Mouse (Mus musculus): ENCODE measurements around the gene Slc25a10. TPM values are rescaled to one million over a fixed set of nuclear protein-coding genes. Genes with fewer than 3 reads are reported as not detected.

Gene Slc25a10
- polyA plus RNA-seq, 1 experiment: 68.3 TPM

DNA sequence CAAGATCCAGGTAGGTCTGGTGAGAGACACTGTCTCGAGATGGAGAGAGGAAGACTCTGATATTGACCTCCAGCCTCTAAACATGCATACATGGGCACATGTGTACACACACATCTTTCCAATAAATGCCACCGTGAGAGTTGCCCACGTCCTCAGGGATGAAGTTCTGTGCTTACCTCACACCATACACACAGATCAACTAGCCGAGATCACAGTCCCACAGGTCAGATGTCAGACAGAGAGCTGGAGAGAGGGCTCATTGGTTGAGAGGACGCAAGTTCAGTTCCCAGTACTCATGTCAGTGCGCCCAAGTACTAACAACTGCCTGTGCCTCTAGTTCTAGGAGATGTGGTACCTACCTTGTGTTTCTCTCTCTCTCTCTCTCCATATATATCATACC is 9.4 kb downstream of the Slc25a10 start:
- Histone ChIP-seq H3K4me1 (ENCODE audit: control insufficient read depth, insufficient read depth, low read length) (no peaks in the 10 kb centered on the region), H3K4me3 (ENCODE audit: control insufficient read depth, low read depth, low read length) (no peak overlapping the region), H3K27ac (ENCODE audit: control insufficient read depth, insufficient read depth, low read depth, low read length) (no peak overlapping the region), H3K36me3 (ENCODE audit: control insufficient read depth, insufficient read depth, low read length) (no peaks in the 10 kb centered on the region; the same call in 1 of the 2 replicates), H3K27me3 (ENCODE audit: control insufficient read depth, insufficient read depth, low read length) (no peaks in the 10 kb centered on the region)
- TF ChIP-seq POLR2A (IDR thresholded peaks at IDR 0.05; ENCODE audit: control insufficient read depth, low read depth, low read length) (no peak), CTCF (IDR thresholded peaks at IDR 0.05; ENCODE audit: control insufficient read depth, insufficient read depth, insufficient replicate concordance, low read depth, low read length) (no peak)

DNA sequence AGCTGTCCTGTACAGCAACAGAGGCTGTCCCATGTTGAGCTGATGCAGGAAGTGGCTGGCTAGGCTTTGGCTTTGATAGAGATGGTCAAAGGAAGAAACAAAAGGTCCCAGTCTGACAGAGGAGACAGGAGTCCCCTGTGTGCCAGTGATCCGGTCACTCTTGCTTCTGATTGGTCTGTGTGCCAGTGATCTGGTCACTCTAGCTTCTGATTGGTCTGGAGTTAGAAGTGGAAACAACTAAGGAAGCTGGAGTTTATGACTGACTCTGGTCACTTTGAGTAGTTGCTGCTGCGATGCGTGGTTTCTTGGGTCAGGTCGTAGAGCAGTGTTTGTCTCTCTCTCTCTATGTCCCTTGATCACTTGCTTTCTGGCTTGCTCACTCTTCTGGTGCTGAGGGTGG is 10.1 kb downstream of the Slc25a10 start:
- H3K36me3 ChIP-seq (ENCODE audit: control insufficient read depth, insufficient read depth, low read length): no peaks in the 10 kb centered on the region
- no peak overlapping the region for H3K4me3 ChIP-seq (ENCODE audit: control insufficient read depth, low read depth, low read length)
- no peak for TF ChIP-seq CTCF (IDR thresholded peaks at IDR 0.05; ENCODE audit: control insufficient read depth, insufficient read depth, insufficient replicate concordance, low read depth, low read length)
- no peak for TF ChIP-seq POLR2A (IDR thresholded peaks at IDR 0.05; ENCODE audit: control insufficient read depth, low read depth, low read length)
- H3K27me3 ChIP-seq (ENCODE audit: control insufficient read depth, insufficient read depth, low read length): no peaks in the 10 kb centered on the region
- H3K27ac ChIP-seq (ENCODE audit: control insufficient read depth, insufficient read depth, low read depth, low read length): no peak overlapping the region
- no peaks in the 10 kb centered on the region for H3K4me1 ChIP-seq (ENCODE audit: control insufficient read depth, insufficient read depth, low read length)

DNA sequence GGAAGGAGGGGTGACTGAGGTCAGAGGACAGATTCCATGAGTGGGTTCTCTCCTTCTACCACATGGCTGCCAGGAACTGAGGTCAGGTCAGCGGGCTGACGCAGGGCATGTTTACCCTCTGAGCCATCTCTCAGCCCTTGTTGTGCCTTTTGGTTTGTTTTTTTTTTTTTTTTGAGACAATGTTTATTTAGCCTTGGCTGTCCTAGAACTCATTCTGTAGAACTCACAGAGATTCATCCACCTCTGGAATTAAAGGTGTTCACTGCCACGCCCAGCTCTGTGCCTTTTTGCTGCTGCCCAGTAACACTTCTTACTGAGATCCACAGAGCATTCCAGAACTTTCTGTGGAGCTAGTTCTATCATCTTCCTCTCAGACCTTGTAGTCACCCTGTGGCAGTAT is 14.0 kb downstream of the Slc25a10 start:
- Histone ChIP-seq H3K27me3 (ENCODE audit: control insufficient read depth, insufficient read depth, low read length) (no peaks in the 10 kb centered on the region), H3K4me3 (ENCODE audit: control insufficient read depth, low read depth, low read length) (no peak overlapping the region), H3K27ac (ENCODE audit: control insufficient read depth, insufficient read depth, low read depth, low read length) (no peak overlapping the region), H3K36me3 (ENCODE audit: control insufficient read depth, insufficient read depth, low read length) (no peaks in the 10 kb centered on the region), H3K4me1 (ENCODE audit: control insufficient read depth, insufficient read depth, low read length) (peaks cover 3% of the 10 kb centered on the region; the same call in 1 of the 2 replicates)
- TF ChIP-seq POLR2A (IDR thresholded peaks at IDR 0.05; ENCODE audit: control insufficient read depth, low read depth, low read length) (no peak), CTCF (IDR thresholded peaks at IDR 0.05; ENCODE audit: control insufficient read depth, insufficient read depth, insufficient replicate concordance, low read depth, low read length) (no peak)

DNA sequence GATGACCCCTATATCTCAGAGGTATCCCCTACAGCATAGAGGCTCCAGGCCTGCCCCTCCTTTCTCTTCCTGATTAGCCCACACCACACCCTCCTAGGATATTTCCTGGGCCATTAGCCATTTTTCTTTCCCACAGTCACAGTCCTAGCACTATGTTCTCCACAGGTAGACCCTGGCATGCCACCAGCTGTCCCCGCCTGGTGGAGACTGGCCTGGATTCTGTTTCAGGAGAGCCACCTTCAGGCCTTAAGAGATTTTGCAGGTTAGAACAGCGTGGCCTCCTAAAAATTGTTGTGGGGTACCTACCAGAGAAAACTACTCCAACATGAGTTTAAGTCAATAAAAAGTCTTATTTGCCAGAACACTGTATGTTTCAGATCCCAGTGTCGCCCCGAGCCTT is 15.3 kb downstream of the Slc25a10 start:
- no peak for TF ChIP-seq POLR2A (IDR thresholded peaks at IDR 0.05; ENCODE audit: control insufficient read depth, low read depth, low read length)
- no peak for TF ChIP-seq CTCF (IDR thresholded peaks at IDR 0.05; ENCODE audit: control insufficient read depth, insufficient read depth, insufficient replicate concordance, low read depth, low read length)
- no peaks in the 10 kb centered on the region for H3K36me3 ChIP-seq (ENCODE audit: control insufficient read depth, insufficient read depth, low read length)
- no peaks in the 10 kb centered on the region for H3K27me3 ChIP-seq (ENCODE audit: control insufficient read depth, insufficient read depth, low read length)
- no peak overlapping the region for H3K4me3 ChIP-seq (ENCODE audit: control insufficient read depth, low read depth, low read length)
- no peak overlapping the region for H3K27ac ChIP-seq (ENCODE audit: control insufficient read depth, insufficient read depth, low read depth, low read length)
- H3K4me1 ChIP-seq (ENCODE audit: control insufficient read depth, insufficient read depth, low read length): peaks cover 4% of the 10 kb centered on the region

DNA sequence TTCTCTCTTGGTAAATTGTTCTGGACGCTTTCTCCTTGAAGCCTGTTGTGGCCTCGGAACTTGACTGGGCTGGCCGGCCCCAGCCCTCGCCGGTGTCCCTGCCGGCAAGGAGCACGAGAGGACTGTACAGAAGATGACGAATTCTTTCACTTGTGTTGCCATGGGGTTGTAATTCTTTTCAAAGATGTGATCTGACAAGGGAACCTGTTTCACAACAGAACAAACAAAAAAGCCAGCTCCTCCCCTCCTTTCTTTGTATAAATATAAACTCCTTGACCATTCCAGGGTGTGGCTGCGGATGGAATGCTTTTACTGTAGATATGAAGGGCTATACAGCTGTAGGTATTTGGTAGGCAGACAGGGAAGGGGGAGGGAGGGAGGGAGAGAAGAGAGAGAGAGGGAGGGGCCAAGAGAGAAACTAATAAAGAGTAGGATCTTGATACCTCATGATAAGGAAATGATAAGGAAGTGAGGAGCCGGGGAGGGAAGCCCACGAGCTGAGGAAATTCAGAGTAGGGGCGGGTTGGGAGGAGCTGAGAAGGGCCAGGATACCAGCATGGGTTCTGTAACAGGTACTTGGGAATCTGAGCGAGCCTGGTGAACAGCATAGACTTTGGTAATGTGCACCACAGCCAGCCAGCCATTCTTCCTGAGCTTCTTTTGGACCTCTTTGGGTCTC is 16.1 kb downstream of the Slc25a10 start:
- Histone ChIP-seq H3K4me1 (ENCODE audit: control insufficient read depth, insufficient read depth, low read length) (peaks cover 4% of the 10 kb centered on the region), H3K27me3 (ENCODE audit: control insufficient read depth, insufficient read depth, low read length) (no peaks in the 10 kb centered on the region), H3K27ac (ENCODE audit: control insufficient read depth, insufficient read depth, low read depth, low read length) (no peak overlapping the region), H3K4me3 (ENCODE audit: control insufficient read depth, low read depth, low read length) (no peak overlapping the region), H3K36me3 (ENCODE audit: control insufficient read depth, insufficient read depth, low read length) (no peaks in the 10 kb centered on the region)
- TF ChIP-seq POLR2A (IDR thresholded peaks at IDR 0.05; ENCODE audit: control insufficient read depth, low read depth, low read length): no peak
- no peak for TF ChIP-seq CTCF (IDR thresholded peaks at IDR 0.05; ENCODE audit: control insufficient read depth, insufficient read depth, insufficient replicate concordance, low read depth, low read length)

DNA sequence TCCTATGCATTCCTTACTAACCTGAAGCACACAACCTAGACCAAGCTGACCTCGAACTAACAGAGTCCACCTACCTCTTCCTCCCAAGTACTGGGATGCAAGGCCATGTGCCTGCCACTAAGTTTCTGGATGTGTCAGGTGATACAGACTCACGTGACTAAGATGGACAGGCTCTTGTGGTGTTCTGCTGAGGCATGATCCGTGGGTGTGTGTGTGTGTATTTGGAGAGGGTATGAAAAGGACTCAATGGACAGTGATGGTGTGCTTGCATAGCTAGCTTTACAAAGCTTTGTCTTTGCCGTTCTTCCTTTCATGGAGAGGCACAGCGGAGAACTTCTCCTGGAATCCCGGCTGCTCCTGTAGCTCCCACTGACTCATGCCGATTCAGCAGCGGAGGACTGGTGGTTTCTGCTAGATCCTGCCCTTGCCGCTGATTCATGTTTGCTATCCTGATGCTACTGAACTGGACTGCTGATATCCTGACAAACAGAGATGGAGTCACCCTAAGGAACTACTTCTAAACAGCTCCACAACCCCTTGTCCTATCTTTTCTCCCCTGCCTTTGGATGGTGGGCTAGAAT is 16.7 kb downstream of the Slc25a10 start:
- H3K36me3 ChIP-seq (ENCODE audit: control insufficient read depth, insufficient read depth, low read length): no peaks in the 10 kb centered on the region
- no peaks in the 10 kb centered on the region for H3K27me3 ChIP-seq (ENCODE audit: control insufficient read depth, insufficient read depth, low read length)
- H3K4me3 ChIP-seq (ENCODE audit: control insufficient read depth, low read depth, low read length): no peak overlapping the region
- H3K27ac ChIP-seq (ENCODE audit: control insufficient read depth, insufficient read depth, low read depth, low read length): no peak overlapping the region
- TF ChIP-seq CTCF (IDR thresholded peaks at IDR 0.05; ENCODE audit: control insufficient read depth, insufficient read depth, insufficient replicate concordance, low read depth, low read length) (no peak), POLR2A (IDR thresholded peaks at IDR 0.05; ENCODE audit: control insufficient read depth, low read depth, low read length) (no peak)
- H3K4me1 ChIP-seq (ENCODE audit: control insufficient read depth, insufficient read depth, low read length): peaks cover 4% of the 10 kb centered on the region

DNA sequence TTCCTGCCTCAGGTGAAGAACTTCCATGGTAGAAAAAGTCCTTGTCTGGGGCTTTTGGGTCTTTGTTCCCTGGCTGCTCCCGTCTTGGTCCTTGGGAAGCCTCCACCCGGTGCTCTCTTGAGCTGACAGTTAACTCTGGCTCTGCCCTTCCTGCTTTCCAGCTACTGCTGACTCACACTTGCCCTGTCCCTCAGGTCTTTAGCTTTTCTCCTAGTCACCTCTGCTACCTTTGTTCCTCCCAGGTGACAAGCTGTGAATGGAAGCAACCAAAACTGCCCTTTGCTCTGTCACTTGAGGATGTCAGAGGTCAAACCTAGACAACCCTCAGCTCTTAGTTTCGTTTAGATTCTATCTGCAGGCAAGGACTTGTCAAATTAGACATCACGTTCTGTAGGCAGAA is 18.3 kb downstream of the Slc25a10 start:
- no peaks in the 10 kb centered on the region for H3K27me3 ChIP-seq (ENCODE audit: control insufficient read depth, insufficient read depth, low read length)
- no peak for TF ChIP-seq POLR2A (IDR thresholded peaks at IDR 0.05; ENCODE audit: control insufficient read depth, low read depth, low read length)
- TF ChIP-seq CTCF (IDR thresholded peaks at IDR 0.05; ENCODE audit: control insufficient read depth, insufficient read depth, insufficient replicate concordance, low read depth, low read length): no peak
- H3K27ac ChIP-seq (ENCODE audit: control insufficient read depth, insufficient read depth, low read depth, low read length): no peak overlapping the region
- H3K4me1 ChIP-seq (ENCODE audit: control insufficient read depth, insufficient read depth, low read length): peaks cover 4% of the 10 kb centered on the region
- no peak overlapping the region for H3K4me3 ChIP-seq (ENCODE audit: control insufficient read depth, low read depth, low read length)
- H3K36me3 ChIP-seq (ENCODE audit: control insufficient read depth, insufficient read depth, low read length): no peaks in the 10 kb centered on the region

Measured in testis, adult 2 months (tissue).